Mouse (Mus musculus): ENCODE measurements around the gene Cirbp. TPM values are rescaled to one million over a fixed set of nuclear protein-coding genes. Genes with fewer than 3 reads are reported as not detected.

The Cirbp gene
- total and polyA plus RNA-seq, 2 experiments from 2014 or later, result 424 to 834 TPM

GRCm38 (mm10) chr10:80170052-80170451 lies 4.3 kb downstream of the Cirbp start:
- H3K36me3 ChIP-seq (ENCODE audit: insufficient read depth), result peaks cover 27% of the 10 kb centered on the region
- no peak for TF ChIP-seq CTCF (IDR thresholded peaks at IDR 0.05; ENCODE audit: low read depth)
- ATAC-seq (no peak), DNase-seq (no peak)
- no peaks in the 10 kb centered on the region for H3K27me3 ChIP-seq (ENCODE audit: insufficient read depth, low read length)
- H3K4me3 ChIP-seq (ENCODE audit: low read depth, low read length), result no peak overlapping the region
- H3K9ac ChIP-seq, result no peak overlapping the region
- H3K4me2 ChIP-seq (ENCODE audit: low read depth), result no peak overlapping the region
- peaks cover 23% of the 10 kb centered on the region for H3K4me1 ChIP-seq (ENCODE audit: insufficient read depth)
- H3K9me3 ChIP-seq (ENCODE audit: low read length), result no peaks in the 10 kb centered on the region
- H3K27ac ChIP-seq (ENCODE audit: low read depth, low read length), result no peak overlapping the region
- 94% methylated on average over 16 of the region's 16 CpGs for WGBS

- 93% methylated on average over 19 of the region's 19 CpGs for WGBS
- TF ChIP-seq CTCF (IDR thresholded peaks at IDR 0.05; ENCODE audit: low read depth), result no peak
- Histone ChIP-seq H3K9ac (no peak overlapping the region), H3K4me2 (ENCODE audit: low read depth) (no peak overlapping the region), H3K4me3 (ENCODE audit: low read depth, low read length) (no peak overlapping the region), H3K9me3 (ENCODE audit: low read length) (no peaks in the 10 kb centered on the region), H3K4me1 (ENCODE audit: insufficient read depth) (peaks cover 18% of the 10 kb centered on the region), H3K27ac (ENCODE audit: low read depth, low read length) (no peak overlapping the region), H3K36me3 (ENCODE audit: insufficient read depth) (peaks cover 27% of the 10 kb centered on the region), H3K27me3 (ENCODE audit: insufficient read depth, low read length) (no peaks in the 10 kb centered on the region)
- DNase-seq (no peak), ATAC-seq (no peak)
Measured at GRCm38 (mm10) chr10:80170601-80171021, 4.8 kb downstream of the Cirbp start.

DNA sequence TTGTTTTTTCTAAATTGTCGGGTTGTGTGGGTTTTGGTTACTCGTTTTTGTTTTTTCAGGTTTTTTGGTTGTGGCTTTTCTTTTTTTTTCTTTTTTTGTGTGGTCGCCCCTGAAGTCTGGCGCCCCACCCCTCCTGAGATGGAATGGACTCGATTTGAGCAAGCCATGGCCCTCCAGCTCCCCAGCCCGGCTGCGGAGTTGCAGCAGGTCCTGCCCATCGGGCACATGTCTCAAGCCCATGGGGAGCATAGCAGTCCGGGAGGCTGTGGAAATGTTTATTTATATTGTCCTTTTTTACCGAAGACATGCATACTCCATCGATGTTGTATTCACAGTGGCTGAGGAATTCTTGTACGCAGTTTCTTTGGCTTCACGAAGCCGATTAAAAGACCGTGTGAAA lies 5.5 kb downstream of the Cirbp start:
- DNase-seq, result no peak
- no peaks in the 10 kb centered on the region for H3K27me3 ChIP-seq (ENCODE audit: insufficient read depth, low read length)
- H3K27ac ChIP-seq (ENCODE audit: low read depth, low read length), result no peak overlapping the region
- no peak overlapping the region for H3K9ac ChIP-seq
- H3K36me3 ChIP-seq (ENCODE audit: insufficient read depth), result peaks cover 27% of the 10 kb centered on the region
- H3K4me3 ChIP-seq (ENCODE audit: low read depth, low read length), result no peak overlapping the region
- peaks cover 13% of the 10 kb centered on the region for H3K4me1 ChIP-seq (ENCODE audit: insufficient read depth)
- TF ChIP-seq CTCF (IDR thresholded peaks at IDR 0.05; ENCODE audit: low read depth), result no peak
- ATAC-seq, result no peak
- no peak overlapping the region for H3K4me2 ChIP-seq (ENCODE audit: low read depth)
- H3K9me3 ChIP-seq (ENCODE audit: low read length), result no peaks in the 10 kb centered on the region
- WGBS, result 93% methylated on average over 15 of the region's 15 CpGs

GRCm38 (mm10) chr10:80171760-80172526 lies 6.2 kb downstream of the Cirbp start:
- H3K9me3 ChIP-seq (ENCODE audit: low read length), result no peaks in the 10 kb centered on the region
- peak overlapping the region; percentile 92 for H3K27ac ChIP-seq (ENCODE audit: low read depth, low read length)
- no peak overlapping the region for H3K4me3 ChIP-seq (ENCODE audit: low read depth, low read length)
- no peak for ATAC-seq
- H3K4me1 ChIP-seq (ENCODE audit: insufficient read depth), result peaks cover 8% of the 10 kb centered on the region
- no peak for DNase-seq
- H3K4me2 ChIP-seq (ENCODE audit: low read depth), result peak overlapping the region; percentile 61
- WGBS, result 85% methylated on average over 45 of the region's 45 CpGs
- no peak for TF ChIP-seq CTCF (IDR thresholded peaks at IDR 0.05; ENCODE audit: low read depth)
- H3K27me3 ChIP-seq (ENCODE audit: insufficient read depth, low read length), result no peaks in the 10 kb centered on the region
- peak overlapping the region; percentile 58 for H3K9ac ChIP-seq
- H3K36me3 ChIP-seq (ENCODE audit: insufficient read depth), result peaks cover 27% of the 10 kb centered on the region

DNA sequence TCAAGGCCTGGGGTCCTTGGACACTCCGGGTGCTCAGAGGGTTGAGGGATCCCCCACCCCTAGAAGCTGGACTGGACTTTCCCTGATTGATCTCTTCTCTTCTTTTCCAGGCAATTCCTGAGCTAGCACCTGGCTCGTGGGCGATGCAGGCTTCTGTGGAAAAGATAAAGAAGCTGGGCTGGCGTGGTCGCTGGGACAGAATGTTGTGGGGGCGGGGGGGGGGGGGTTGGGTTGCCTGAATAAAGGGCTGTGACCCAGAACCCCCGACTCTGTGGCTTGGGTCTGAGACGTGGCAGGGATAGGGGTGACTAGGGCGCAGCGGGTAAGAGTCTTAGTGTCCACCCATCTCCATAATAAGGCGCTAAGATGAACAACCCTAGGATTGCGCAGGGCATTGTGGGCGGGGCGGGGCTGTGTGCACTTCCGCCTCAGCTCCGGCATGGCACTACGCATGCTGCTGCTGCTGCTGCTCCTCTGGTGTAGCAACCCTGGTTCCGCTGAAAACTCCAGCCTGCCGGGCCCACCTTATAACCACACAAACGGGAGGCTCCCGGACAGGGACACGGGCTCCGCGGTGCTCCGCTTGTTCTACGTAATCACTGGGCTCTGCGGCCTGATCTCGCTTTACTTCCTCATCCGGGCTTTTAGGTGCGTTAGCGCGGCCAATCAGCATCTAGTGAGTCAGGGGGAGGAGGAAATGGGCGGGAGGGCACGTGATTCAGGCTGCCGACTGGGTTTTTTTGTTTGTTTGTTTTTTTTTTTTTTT lies 6.9 kb downstream of the Cirbp start, which contains the start of gene 1600002K03Rik:
1600002K03Rik (plus strand) TSS at position 418 of the 766 bp plus-strand sequence.
- Histone ChIP-seq H3K4me1 (ENCODE audit: insufficient read depth) (peaks cover 6% of the 10 kb centered on the region), H3K27me3 (ENCODE audit: insufficient read depth, low read length) (no peaks in the 10 kb centered on the region), H3K4me3 (ENCODE audit: low read depth, low read length) (peak within 1 kb of the TSS; percentile 47), H3K36me3 (ENCODE audit: insufficient read depth) (peaks cover 27% of the 10 kb centered on the region), H3K9me3 (ENCODE audit: low read length) (no peaks in the 10 kb centered on the region), H3K27ac (ENCODE audit: low read depth, low read length) (peak within 1 kb of the TSS; percentile 92), H3K9ac (peak within 1 kb of the TSS; percentile 58), H3K4me2 (ENCODE audit: low read depth) (peak within 1 kb of the TSS; percentile 61)
- TF ChIP-seq CTCF (IDR thresholded peaks at IDR 0.05; ENCODE audit: low read depth), result no peak
- DNase-seq (peak; percentile 95), ATAC-seq (peak; percentile 84)
- WGBS, result 6% methylated on average over 34 of the region's 35 CpGs

DNA sequence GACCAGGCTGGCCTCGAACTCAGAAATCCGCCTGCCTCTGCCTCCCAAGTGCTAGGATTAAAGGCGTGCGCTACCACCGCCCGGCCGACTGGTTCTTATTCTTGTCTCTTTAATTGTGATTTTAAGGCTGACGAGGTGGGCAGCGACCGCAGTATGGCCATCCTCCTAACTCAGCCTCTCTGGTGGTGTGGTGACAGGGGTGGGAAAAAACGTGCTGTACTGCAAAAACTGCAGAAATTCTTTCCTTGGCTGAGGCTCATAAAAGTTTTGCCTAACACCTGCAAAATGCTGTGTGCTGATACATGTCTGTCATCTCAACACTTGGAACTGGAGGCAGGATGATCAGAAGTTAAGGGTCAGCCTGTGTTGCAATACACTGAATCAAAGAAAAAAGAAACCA lies 7.6 kb downstream of the Cirbp start:
- TF ChIP-seq CTCF (IDR thresholded peaks at IDR 0.05; ENCODE audit: low read depth), result no peak
- H3K4me3 ChIP-seq (ENCODE audit: low read depth, low read length), result peak overlapping the region; percentile 47
- peak overlapping the region; percentile 61 for H3K4me2 ChIP-seq (ENCODE audit: low read depth)
- no peaks in the 10 kb centered on the region for H3K9me3 ChIP-seq (ENCODE audit: low read length)
- H3K4me1 ChIP-seq (ENCODE audit: insufficient read depth), result peaks cover 6% of the 10 kb centered on the region
- H3K36me3 ChIP-seq (ENCODE audit: insufficient read depth), result peaks cover 27% of the 10 kb centered on the region
- H3K9ac ChIP-seq, result no peak overlapping the region
- no peak for ATAC-seq
- 7% methylated on average over 11 of the region's 11 CpGs for WGBS
- H3K27ac ChIP-seq (ENCODE audit: low read depth, low read length), result peak overlapping the region; percentile 92
- peak; percentile 35 for DNase-seq
- H3K27me3 ChIP-seq (ENCODE audit: insufficient read depth, low read length), result no peaks in the 10 kb centered on the region

Data from forebrain, postnatal 0 days (tissue).